Mouse (Mus musculus): ENCODE measurements around the gene Glipr1.

GRCm38 (mm10) chr10:111995803-111996548 lies 6.5 kb downstream of the Glipr1 start:
- TF ChIP-seq CTCF (IDR thresholded peaks at IDR 0.05) (no peak), EP300 (IDR thresholded peaks at IDR 0.05; ENCODE audit: insufficient read depth, low read depth, low read length) (no peak)

Measured in heart, adult 2 months (tissue).